Mouse (Mus musculus) ovary, adult 10 weeks (tissue): ENCODE data around the gene Gm20661. TPM values are rescaled to one million over a fixed set of nuclear protein-coding genes. Genes with fewer than 3 reads are reported as not detected.

ENCODE experiments used
- polyA plus RNA-seq: library from polyadenylated mRNA; stranded (reverse); fragments of 350-450 nt; fragmentation: Illumina TruSeq; extraction: RNeasy Lipid Tissue Mini Kit (QIAGEN cat#74804); gene quantifications from one replicate; pipeline ENCODE4 v1.2.3, GENCODE M21; 2014

The Gm20661 gene
- polyA plus RNA-seq: 0.91 TPM

DNA sequence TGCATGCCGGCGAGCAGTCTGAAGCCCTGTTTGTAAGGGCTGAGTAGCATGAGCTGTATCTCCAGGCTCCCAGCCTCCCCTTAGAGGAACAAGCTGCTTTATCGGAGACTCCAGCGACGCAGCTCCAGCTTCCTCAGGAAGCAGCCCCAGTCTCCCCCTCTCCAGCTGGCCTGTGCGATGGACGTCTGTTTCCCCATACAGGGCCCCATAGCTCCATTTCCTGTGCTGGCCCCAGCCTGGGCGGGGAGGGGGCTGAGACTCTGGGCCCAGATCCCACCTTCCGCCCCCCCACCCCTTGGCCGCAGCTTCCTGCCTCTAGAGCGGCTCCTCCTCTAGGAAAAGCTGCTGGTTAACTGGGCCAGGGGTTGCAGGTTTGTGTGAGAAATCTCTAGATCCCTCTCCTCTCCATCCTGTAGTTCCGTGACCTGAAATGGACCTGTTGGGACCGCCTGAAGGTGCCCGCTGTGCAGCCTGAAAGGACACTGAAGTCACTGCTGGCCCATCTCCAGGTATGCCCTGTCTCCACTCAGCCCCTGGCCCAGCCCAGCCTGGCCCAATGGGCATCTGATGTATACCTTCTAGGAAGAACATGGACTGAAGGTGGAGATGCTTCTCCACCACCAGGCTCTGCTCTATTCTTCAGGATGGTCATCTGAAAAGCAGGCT is at the start of gene Gm20661:
Gene Gm20661 (plus strand): TSS at position 378 of the 666 bp plus-strand sequence.

DNA sequence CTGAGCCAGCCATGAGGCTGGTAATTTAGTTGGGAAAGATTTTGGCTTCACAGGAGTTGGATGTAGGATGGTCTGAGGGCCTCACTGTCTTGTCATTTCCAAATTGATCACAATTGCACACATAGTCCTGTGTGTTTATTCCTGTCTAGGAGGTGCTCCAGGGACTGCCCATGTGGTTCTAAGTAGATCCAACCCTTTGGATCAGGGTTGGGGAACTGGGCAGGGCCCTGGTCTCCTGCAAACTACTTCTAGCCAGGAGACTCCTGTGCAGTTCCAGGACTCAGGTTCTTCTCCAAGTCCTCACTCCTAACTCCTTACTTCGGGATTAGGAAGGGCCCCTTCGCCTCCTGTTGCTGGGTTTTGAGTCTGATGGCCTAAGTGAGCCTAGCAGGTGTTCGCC is 47.5 kb upstream of the Gm20661 start, which contains the start of gene Camkv:
Gene Camkv (plus strand): TSS at position 301 of the 400 bp plus-strand sequence.

DNA sequence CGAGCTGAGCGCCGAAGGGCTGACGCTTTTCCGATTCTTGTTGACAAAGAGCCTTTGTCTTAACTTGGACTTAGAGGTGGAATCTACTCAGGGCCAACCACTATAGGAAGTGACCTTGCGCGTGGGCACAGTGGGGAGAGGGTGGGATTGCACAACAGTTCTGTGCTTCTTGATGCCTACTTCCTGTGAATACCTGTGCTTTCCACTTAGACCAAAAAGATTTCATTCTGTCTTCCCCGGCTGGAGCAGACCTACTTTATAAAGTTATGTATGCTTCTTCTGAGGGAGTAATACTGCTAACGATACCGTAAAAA is 33.0 kb upstream of the Gm20661 start, which contains the start of gene Traip:
Gene Traip (plus strand): TSS at position 215 of the 314 bp plus-strand sequence.

DNA sequence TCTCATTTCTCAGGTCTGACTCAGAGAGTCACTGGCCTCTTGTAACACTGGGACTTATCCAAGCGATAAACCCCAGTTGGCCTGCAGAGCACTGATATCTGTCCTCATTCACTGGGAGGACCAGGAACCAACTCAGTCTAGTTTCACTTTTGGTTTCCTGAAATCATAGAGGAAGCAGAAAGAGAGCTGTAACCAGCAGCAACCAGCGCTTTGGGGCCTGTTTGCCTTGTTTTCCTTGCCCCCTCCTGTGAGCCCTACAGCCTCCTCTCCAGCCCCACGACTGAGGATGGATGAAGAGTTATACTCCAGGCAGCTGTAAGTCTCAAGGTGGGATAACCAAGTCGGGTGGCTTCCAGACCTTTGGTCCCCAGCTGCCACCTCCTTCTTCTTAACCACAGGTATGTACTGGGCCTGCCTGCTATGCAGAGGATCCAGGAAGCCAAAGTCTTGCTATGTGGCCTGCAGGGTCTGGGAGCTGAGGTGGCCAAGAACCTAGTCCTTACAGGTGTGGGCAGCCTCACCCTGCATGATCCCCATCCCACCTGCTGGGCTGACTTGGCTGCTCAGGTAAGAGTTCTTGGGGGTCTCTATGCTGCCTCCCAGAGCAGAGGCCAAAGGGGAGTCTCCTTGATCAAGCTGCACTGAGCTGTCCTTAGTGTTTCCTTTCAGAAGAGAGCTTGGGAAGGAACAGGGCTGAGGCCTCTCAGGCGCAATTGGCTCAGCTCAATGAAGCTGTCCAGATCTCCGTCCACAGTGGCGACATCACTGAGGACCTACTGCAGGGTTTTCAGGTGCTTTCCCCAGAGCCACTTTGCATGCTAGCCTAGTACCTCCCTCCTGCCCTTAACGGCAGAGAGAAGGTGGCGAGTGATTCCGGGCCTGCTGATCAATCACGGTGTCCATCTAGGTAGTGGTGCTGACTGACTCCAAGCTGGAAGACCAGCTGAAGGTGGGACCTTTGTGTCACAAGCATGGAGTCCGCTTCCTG is 7.2 kb upstream of the Gm20661 start, which contains the start of gene Uba7:
Gene Uba7 (plus strand): TSS at position 107 of the 988 bp plus-strand sequence.

DNA sequence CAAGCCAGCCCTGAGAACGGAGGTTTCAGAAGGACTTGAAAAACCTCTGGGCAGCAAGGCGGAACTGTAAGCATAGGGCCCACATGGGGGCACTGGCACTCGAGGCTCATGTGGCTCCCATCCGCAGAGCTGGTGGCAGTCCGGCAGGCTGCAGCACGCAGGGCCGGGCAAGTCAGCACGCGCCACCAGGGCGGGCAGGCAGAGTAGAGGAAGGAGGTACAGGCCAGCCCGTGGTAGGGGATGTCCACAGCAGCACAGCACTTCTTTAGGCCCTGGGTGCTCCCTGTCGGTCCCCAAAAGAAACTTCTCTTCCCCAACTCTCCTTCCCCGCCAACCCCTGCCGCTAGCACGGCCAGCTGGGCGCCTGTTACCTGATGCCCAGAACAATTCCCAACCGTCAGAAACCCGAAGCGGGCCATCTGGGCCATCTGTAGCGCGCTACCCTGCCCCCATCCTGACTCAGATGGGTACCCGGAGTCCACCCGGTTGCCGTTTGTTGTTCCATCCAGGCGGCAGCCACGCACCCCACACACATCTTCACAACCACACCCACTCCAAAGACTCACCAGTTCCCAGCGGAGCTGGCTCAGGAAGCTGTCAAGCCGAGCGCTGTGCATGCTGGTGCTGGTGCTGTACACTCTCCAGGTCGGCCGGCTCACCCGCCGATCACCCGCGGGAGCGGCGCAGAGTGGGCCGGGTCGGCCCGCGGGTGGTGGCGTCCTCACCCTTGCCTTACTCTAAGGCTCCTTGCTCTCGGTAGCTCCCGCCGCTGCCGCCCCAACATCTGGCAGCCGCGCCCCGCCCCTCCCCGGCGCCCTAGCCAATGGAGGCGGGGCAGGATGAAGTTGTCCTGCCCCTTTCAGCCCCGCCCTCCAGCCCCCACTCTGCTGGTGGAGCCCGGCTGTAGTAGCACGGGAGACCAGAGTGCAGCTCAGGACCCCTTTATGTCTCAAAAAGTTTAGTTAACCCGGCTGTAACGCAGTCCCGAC is 2.6 kb downstream of the Gm20661 start, which contains the start of gene Inka1:
Gene Inka1 (minus strand): TSS at position 749 of the 989 bp plus-strand sequence.

DNA sequence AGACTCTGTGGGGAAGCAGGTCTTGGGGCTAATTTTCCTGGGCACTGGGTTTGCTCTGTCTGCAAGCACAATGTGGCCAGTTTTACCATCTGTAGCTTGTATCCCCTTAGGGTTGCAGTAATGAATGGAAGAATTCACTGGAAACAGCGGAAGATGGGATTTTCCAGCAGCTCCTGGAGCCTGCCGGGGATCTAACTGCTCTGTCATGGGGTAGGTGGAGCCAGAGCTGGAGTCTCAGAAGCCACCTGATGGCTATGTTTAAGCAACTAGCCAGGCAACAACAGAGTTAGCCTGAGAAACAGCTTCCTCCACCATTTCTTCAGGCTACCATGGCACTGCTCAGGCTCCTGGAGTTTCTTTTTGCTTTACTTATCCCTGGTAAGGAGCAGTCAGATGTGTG is 9.3 kb downstream of the Gm20661 start, which contains the start of gene Cdhr4:
Gene Cdhr4 (plus strand): TSS at position 301 of the 400 bp plus-strand sequence.

DNA sequence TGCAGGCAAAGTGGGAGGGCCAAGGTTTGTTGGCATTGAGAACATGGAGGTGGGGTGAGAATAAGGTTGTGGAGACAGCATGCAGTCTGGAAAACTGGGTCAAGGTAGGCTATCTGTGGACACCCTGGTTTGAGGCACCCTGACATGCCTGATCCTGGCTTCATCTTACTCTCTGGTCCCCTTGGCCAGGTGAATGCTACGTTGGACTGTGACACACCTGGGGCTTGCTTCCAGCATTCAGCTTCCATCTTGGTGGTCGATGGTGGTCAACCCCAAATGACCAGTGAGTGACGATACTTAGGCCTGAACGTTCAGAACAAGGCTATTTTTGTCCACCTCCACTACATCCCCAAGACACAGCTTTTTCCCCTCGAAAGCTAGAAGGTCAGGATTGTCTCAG is 13.2 kb downstream of the Gm20661 start, which contains the start of gene Gm20662:
Gene Gm20662 (plus strand): TSS at position 301 of the 400 bp plus-strand sequence.

DNA sequence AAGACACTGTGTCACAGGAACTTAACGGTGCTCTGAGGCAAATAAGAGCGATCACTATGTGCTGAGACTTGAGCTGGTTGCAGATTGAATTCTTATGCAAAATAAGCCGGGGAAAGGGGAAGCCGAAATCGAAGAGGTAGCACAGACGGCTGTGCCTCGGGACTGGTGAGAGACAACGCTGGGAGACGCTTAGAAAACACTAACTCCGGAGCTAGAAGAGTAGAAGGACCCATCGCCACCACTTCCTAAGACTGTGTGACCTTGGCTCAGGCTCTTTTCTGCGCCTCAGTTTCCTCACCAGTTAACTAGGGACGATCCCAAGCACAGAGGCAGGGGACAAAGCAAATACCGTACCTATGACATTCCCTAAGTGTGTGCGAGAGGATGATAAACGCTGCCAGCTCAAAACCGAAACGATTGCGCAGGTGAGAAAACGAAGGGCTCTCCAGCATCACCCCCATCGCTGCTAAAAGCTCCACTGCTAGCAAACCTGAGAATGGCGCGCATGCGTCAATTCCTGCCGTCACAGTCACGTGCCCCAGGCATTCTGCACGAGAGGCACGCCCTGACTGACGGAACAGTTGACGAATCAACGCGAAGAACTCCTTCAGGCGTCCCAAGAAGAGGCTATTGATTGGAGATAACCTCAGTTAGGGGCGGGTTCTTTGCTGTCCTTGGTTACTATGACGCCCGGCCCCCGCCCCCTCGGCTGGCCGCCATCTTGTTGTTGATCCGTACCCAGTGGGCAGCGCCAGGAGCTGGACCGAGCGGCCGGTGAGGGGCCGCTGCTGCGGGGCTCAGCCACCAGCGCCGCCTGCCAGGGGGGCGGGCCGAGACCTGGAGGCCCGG is 19.3 kb downstream of the Gm20661 start, which contains the start of gene Ip6k1:
Gene Ip6k1 (plus strand): TSS at position 580 of the 849 bp plus-strand sequence.

Other genes starting within 250 kb of the Gm20661 start
- 190 TPM for gene Rbm5, start 212.1 kb upstream of the Gm20661 start, polyA plus RNA-seq
- 116 TPM for gene Rbm6, start 109.8 kb upstream of the Gm20661 start, polyA plus RNA-seq
- gene Mon1a, start 94.9 kb upstream of the Gm20661 start, polyA plus RNA-seq: not detected
- 0.11 TPM for gene Mst1r, start 76.2 kb upstream of the Gm20661 start, polyA plus RNA-seq
- not detected for gene Actl11, start 54.6 kb upstream of the Gm20661 start, polyA plus RNA-seq
- not detected for gene Camkv, start 47.4 kb upstream of the Gm20661 start, polyA plus RNA-seq
- gene Traip, start 32.9 kb upstream of the Gm20661 start, polyA plus RNA-seq: 0.97 TPM
- 1.1 TPM for gene Uba7, start 7.6 kb upstream of the Gm20661 start, polyA plus RNA-seq
- gene Inka1, start 2.8 kb downstream of the Gm20661 start, polyA plus RNA-seq: not detected
- 2.7 TPM for gene Cdhr4, start 9.4 kb downstream of the Gm20661 start, polyA plus RNA-seq
- gene Gm20662, start 13.3 kb downstream of the Gm20661 start, polyA plus RNA-seq: not detected
- gene Ip6k1, start 19.4 kb downstream of the Gm20661 start, polyA plus RNA-seq: 40.0 TPM
- not detected for gene Gmppb, start 66.2 kb downstream of the Gm20661 start, polyA plus RNA-seq
- not detected for gene Amigo3, start 70.1 kb downstream of the Gm20661 start, polyA plus RNA-seq
- gene Mst1, start 97.4 kb downstream of the Gm20661 start, polyA plus RNA-seq: not detected
- gene Rnf123, start 100.3 kb downstream of the Gm20661 start, polyA plus RNA-seq: 0.43 TPM
- 10.7 TPM for gene Apeh, start 111.5 kb downstream of the Gm20661 start, polyA plus RNA-seq
- gene Bsn, start 207.3 kb downstream of the Gm20661 start, polyA plus RNA-seq: 0.09 TPM